Comparison of ENCODE assay signal across 8 mouse cellular contexts in the genomic region with DNA sequence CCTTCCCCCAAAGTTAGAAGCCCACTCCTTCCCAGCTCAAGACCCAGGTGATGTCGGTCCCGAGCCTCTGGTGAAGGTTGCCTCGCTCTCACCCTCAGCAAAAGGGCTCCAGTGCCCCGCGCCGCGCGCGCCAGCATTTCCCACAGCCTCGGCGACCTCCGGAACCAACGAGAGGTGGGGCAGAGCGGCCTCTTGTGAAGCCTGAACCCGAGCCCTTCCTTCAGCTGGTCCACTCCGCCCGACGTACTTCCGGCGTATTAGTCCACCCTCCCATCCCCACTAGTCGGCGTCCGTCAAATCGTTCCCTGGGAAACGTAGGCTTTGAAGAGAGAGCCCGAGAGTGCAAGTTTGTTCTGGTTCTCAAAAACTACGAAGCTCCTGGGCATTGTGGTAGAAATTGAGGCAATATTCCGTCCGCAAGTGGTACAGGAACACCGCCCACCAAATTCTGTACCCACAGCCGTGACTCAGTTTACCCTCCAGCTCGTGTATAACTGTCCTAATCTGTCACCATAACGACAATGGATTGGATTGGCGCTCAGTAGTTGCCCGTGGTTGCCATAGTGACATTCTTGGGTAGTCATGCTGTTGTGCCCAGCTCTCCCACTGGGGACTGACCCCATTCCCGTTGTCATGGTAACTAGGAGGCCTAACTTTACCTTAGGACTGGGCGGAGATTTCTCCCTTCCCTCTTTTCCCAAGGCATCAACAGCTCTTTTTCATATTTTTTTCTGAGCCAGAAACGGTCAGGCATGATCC. TPM values are rescaled to one million over a fixed set of nuclear protein-coding genes. Genes with fewer than 3 reads are reported as not detected.
A peak's percentile ranks its signal among the peaks of the same experiment; 100 is the strongest.
DNase-seq lines count a peak whose midpoint lies in the region; ATAC-seq lines count a peak whose summit lies in the region.

Gene Stoml2 (minus strand): TSS at position 474 of the 759 bp plus-strand sequence.

- peak within 1 kb of the TSS; percentile 92 for H3K9ac ChIP-seq in hindbrain, embryonic 12.5 days

- H3K4me3 ChIP-seq in hindbrain, embryonic 12.5 days: peak within 1 kb of the TSS; percentile 73

- 1% methylated on average over 38 of the region's 38 CpGs for WGBS in hindbrain, embryonic 12.5 days

- peak within 1 kb of the TSS; percentile 92 for H3K27ac ChIP-seq in hindbrain, embryonic 12.5 days

- H3K27me3 ChIP-seq in hindbrain, embryonic 12.5 days: no peaks in the 10 kb centered on the region

- no peaks in the 10 kb centered on the region for H3K9me3 ChIP-seq in hindbrain, embryonic 12.5 days (replicated peaks)

- H3K4me1 ChIP-seq in hindbrain, embryonic 12.5 days: peaks cover 22% of the 10 kb centered on the region

- peak within 1 kb of the TSS; percentile 84 for H3K4me2 ChIP-seq in hindbrain, embryonic 12.5 days (replicated peaks)

- peak; percentile 94 for DNase-seq in Muller cell, postnatal 12 days (ENCODE audit: inconsistent ontology term)
- peak; percentile 96 for DNase-seq in cerebellum, adult 9-11 months
- peak; percentile 89 for DNase-seq in frontal cortex, postnatal 10 days (ENCODE audit: low spot score in 2 of 2)
- DNase-seq in layer of hippocampus, postnatal 14 days (ENCODE audit: low spot score in 2 of 2): peak; percentile 89 to 95
- DNase-seq in lung, postnatal 14 days: peak; percentile 93
- DNase-seq in retina, adult 2 months (ENCODE audit: low read depth, low spot score): peak; percentile 92
- peak; percentile 91 for DNase-seq in thymus, postnatal 36 days

- H3K36me3 ChIP-seq in hindbrain, embryonic 12.5 days: peaks cover 73% of the 10 kb centered on the region

- peak; percentile 96 for ATAC-seq in hindbrain, embryonic 12.5 days (ENCODE audit: low FRiP score)

RNA-seq across cellular contexts. Expression of gene Stoml2, which starts in this region (rescaled TPM):
- 243 and 249 TPM in 2 replicates for polyA plus RNA-seq in hindbrain, embryonic 12.5 days (2016; fragmentation: Nextera tagmentation; extraction: Ambion mirVana)
- 100 to 1,000 TPM; 102 to 103 TPM for total RNA-seq in layer of hippocampus, postnatal 14 days (2021)

Comparison
In these comparisons a context has a peak if more than half of its experiments do, and no peak if none do; other contexts are left out.
1. Peak in every context shown above with its lines: DNase-seq, ATAC-seq, H3K4me3 ChIP-seq and H3K27ac ChIP-seq.